Mouse (Mus musculus) brain, embryonic 14.5 days (tissue): ENCODE data around the gene Gm28035. TPM values are rescaled to one million over a fixed set of nuclear protein-coding genes. Genes with fewer than 3 reads are reported as not detected.

ENCODE experiments used
- DNase-seq: peaks from one replicate; pipeline ENCODE4 v3.0.0-alpha.2; 2011; ENCODE audit warnings: low read depth
- CTCF ChIP-seq: fragments of 200-500 bp; IDR thresholded peaks from 2 replicates; pipeline ENCODE4 v1.5.1; 2012; ENCODE audit warnings: inconsistent platforms, mild to moderate bottlenecking, moderate library complexity, borderline replicate concordance; ENCODE audit not compliant: insufficient read depth, insufficient read length; ENCODE audit errors: extremely low read depth
- POLR2A ChIP-seq: fragments of 200-500 bp; IDR thresholded peaks from 2 replicates; pipeline ENCODE4 v1.6.1; 2012; ENCODE audit warnings: mild to moderate bottlenecking, inconsistent platforms, borderline replicate concordance; ENCODE audit not compliant: poor library complexity, insufficient read depth, insufficient read length, severe bottlenecking; ENCODE audit errors: extremely low read depth
- polyA plus RNA-seq: library from polyadenylated mRNA; depleted of rRNA; stranded (reverse); fragments of >200 nt; gene quantifications from 2 replicates; pipeline ENCODE4 v1.2.3, GENCODE M21; 2012; rRNA removed

Gm28035 gene
- polyA plus RNA-seq, 1 experiment, result 14.8 TPM

DNA sequence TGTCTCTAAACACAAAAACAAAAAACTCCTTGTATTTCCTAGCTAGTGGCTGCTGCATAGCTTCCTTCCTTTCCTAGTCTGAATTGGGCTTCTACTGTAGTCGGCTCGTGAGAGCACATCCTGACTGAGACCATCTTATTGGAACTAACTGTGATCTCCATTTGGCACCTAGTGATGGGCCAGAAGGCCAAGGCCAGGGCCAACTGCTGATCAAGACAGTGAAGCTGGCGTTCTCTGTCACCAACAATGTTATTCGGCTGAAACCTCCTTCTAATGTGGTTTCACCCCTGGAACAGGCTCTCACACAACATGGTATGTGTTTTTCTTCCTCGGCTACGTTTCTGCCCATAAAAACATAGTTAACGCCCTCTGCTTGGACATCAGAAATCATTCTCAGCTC lies 86.9 kb downstream of the Gm28035 start:
- DNase-seq, result no peak
- TF ChIP-seq CTCF, result no peak
- TF ChIP-seq POLR2A, result no peak

DNA sequence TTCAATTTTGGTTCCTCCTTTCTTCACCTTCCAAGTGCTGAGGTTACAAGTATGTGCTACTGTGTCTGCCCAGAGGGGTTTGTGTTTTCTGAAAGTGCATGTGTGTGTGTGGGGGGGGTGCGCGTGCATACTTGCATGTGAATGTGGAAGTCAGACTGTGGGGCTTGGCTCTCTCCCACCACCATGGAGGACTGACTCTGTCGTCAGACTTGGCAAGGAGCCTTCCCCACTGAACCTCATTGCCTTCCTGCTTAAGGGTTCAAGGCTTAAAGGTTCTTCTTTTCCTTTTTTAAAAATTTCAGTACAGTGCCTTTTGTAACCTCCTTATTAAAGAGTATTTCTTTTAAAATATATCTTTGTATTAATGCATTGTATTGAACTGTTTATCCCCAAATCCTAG lies 88.4 kb downstream of the Gm28035 start:
- TF ChIP-seq CTCF (no peak), POLR2A (no peak)
- DNase-seq, result no peak

Other genes with a start within 250 kb of the Gm28035 start
- 71.2 and 77.7 TPM in 2 replicates for gene Wdr34, start 191.7 kb upstream of the Gm28035 start, polyA plus RNA-seq
- gene Set, start 183.2 kb upstream of the Gm28035 start, polyA plus RNA-seq, result 223 and 340 TPM in 2 replicates
- gene Pkn3, start 162.9 kb upstream of the Gm28035 start, polyA plus RNA-seq, result 3.7 and 7.2 TPM in 2 replicates
- 33.2 and 45.4 TPM in 2 replicates for gene Zdhhc12, start 146.9 kb upstream of the Gm28035 start, polyA plus RNA-seq
- gene Zer1, start 116.0 kb upstream of the Gm28035 start, polyA plus RNA-seq, result 88.2 and 94.3 TPM in 2 replicates
- 75.4 and 84.1 TPM in 2 replicates for gene Tbc1d13, start 106.8 kb upstream of the Gm28035 start, polyA plus RNA-seq
- gene Endog, start 69.1 kb upstream of the Gm28035 start, polyA plus RNA-seq, result 19.1 and 19.2 TPM in 2 replicates
- 48.1 and 53.8 TPM in 2 replicates for gene Spout1, start 62.1 kb upstream of the Gm28035 start, polyA plus RNA-seq
- gene Kyat1, start 34.7 kb upstream of the Gm28035 start, polyA plus RNA-seq, result 30.0 and 42.9 TPM in 2 replicates
- 33.4 and 42.4 TPM in 2 replicates for gene Lrrc8a, start 2.9 kb upstream of the Gm28035 start, polyA plus RNA-seq
- gene Phyhd1, start 25.6 kb downstream of the Gm28035 start, polyA plus RNA-seq, result 11.8 and 21.8 TPM in 2 replicates
- not detected in 2 replicates for gene Gm28038, start 40.5 kb downstream of the Gm28035 start, polyA plus RNA-seq
- 15.7 TPM in 2 replicates for gene Dolk, start 45.8 kb downstream of the Gm28035 start, polyA plus RNA-seq
- 46.3 and 48.7 TPM in 2 replicates for gene Nup188, start 45.8 kb downstream of the Gm28035 start, polyA plus RNA-seq
- gene Sh3glb2, start 118.8 kb downstream of the Gm28035 start, polyA plus RNA-seq, result 304 and 410 TPM in 2 replicates
- gene Miga2, start 123.7 kb downstream of the Gm28035 start, polyA plus RNA-seq, result 40.4 and 43.8 TPM in 2 replicates
- 73.2 and 114 TPM in 2 replicates for gene Dolpp1, start 151.7 kb downstream of the Gm28035 start, polyA plus RNA-seq
- 28.3 and 31.3 TPM in 2 replicates for gene Crat, start 175.2 kb downstream of the Gm28035 start, polyA plus RNA-seq
- 151 and 152 TPM in 2 replicates for gene Ptpa, start 175.5 kb downstream of the Gm28035 start, polyA plus RNA-seq
- 26.1 and 37.9 TPM in 2 replicates for gene Ier5l, start 233.7 kb downstream of the Gm28035 start, polyA plus RNA-seq